Mouse (Mus musculus): ENCODE results near the gene 1700028P14Rik. TPM values are rescaled to one million over a fixed set of nuclear protein-coding genes. Genes with fewer than 3 reads are reported as not detected.

1700028P14Rik gene
- total and polyA plus RNA-seq, 3 experiments = not detected

- H3K4me1 ChIP-seq (ENCODE audit: control insufficient read depth in 1 of 2, insufficient read depth in 2 of 2, low read length in 2 of 2) = no peaks in the 10 kb centered on the region
- H3K9me3 ChIP-seq (replicated peaks; ENCODE audit: insufficient read depth, low read length) = no peaks in the 10 kb centered on the region
- no peaks in the 10 kb centered on the region; a peak in 1 of 4 replicates for H3K27me3 ChIP-seq (ENCODE audit: control insufficient read depth in 1 of 2, insufficient read depth in 2 of 2, low read length in 2 of 2)
- no peak for DNase-seq (ENCODE audit: low read depth, low spot score)
- H3K36me3 ChIP-seq (ENCODE audit: control insufficient read depth in 1 of 2, insufficient read depth in 2 of 2, low read length in 2 of 2) = no peaks in the 10 kb centered on the region
- no peak overlapping the region for H3K27ac ChIP-seq (ENCODE audit: control insufficient read depth, low read depth, low read length)
- H3K79me2 ChIP-seq (ENCODE audit: control insufficient read depth, insufficient read depth, low read length, poor library complexity) = no peaks in the 10 kb centered on the region
- H3K4me3 ChIP-seq (ENCODE audit: control insufficient read depth in 1 of 2, insufficient read depth in 1 of 2, low read depth in 2 of 2, low read length in 2 of 2) = no peak overlapping the region
- no peak overlapping the region for H3K9ac ChIP-seq (ENCODE audit: control insufficient read depth, low read depth, low read length, poor library complexity, severe bottlenecking)
- TF ChIP-seq E2F4 (IDR thresholded peaks at IDR 0.05; ENCODE audit: borderline replicate concordance, low read depth, low read length) (no peak), MXI1 (IDR thresholded peaks at IDR 0.05; ENCODE audit: low read depth, low read length) (no peak), SMC3 (IDR thresholded peaks at IDR 0.05; ENCODE audit: low read depth, low read length) (no peak), UBTF (IDR thresholded peaks at IDR 0.05; ENCODE audit: borderline replicate concordance, insufficient read depth, low read depth, low read length) (no peak), EP300 (IDR thresholded peaks at IDR 0.05; ENCODE audit: low read depth in 1 of 2, low read length in 2 of 2) (no peak), MYC (IDR thresholded peaks at IDR 0.05; ENCODE audit: low read depth, low read length) (no peak), POLR2AphosphoS2 (IDR thresholded peaks at IDR 0.05; ENCODE audit: low read length) (no peak), TBP (IDR thresholded peaks at IDR 0.05; ENCODE audit: low read depth, low read length) (no peak), POLR2A (IDR thresholded peaks at IDR 0.05; ENCODE audit: control insufficient read depth in 1 of 2, insufficient read depth in 1 of 2, low read depth in 1 of 2, low read length in 2 of 2, poor library complexity in 1 of 2) (no peak)
These were observed 132.0 kb downstream of the 1700028P14Rik start for GRCm38 (mm10) chr19:23520629-23521028.

- Histone ChIP-seq H3K4me1 (ENCODE audit: control insufficient read depth in 1 of 2, insufficient read depth in 2 of 2, low read length in 2 of 2) (no peaks in the 10 kb centered on the region), H3K9me3 (replicated peaks; ENCODE audit: insufficient read depth, low read length) (no peaks in the 10 kb centered on the region), H3K36me3 (ENCODE audit: control insufficient read depth in 1 of 2, insufficient read depth in 2 of 2, low read length in 2 of 2) (no peaks in the 10 kb centered on the region), H3K27ac (ENCODE audit: control insufficient read depth, low read depth, low read length) (no peak overlapping the region), H3K9ac (ENCODE audit: control insufficient read depth, low read depth, low read length, poor library complexity, severe bottlenecking) (no peak overlapping the region), H3K4me3 (ENCODE audit: control insufficient read depth in 1 of 2, insufficient read depth in 1 of 2, low read depth in 2 of 2, low read length in 2 of 2) (no peak overlapping the region), H3K79me2 (ENCODE audit: control insufficient read depth, insufficient read depth, low read length, poor library complexity) (no peaks in the 10 kb centered on the region), H3K27me3 (ENCODE audit: control insufficient read depth in 1 of 2, insufficient read depth in 2 of 2, low read length in 2 of 2) (no peaks in the 10 kb centered on the region; a peak in 1 of 4 replicates)
- no peak for DNase-seq (ENCODE audit: low read depth, low spot score)
- TF ChIP-seq E2F4 (IDR thresholded peaks at IDR 0.05; ENCODE audit: borderline replicate concordance, low read depth, low read length) (no peak), JUND (IDR thresholded peaks at IDR 0.05; ENCODE audit: low read depth, low read length) (no peak), CHD2 (IDR thresholded peaks at IDR 0.05; ENCODE audit: low read length) (no peak), ELF1 (IDR thresholded peaks at IDR 0.05; ENCODE audit: low read depth, low read length) (no peak), SMC3 (IDR thresholded peaks at IDR 0.05; ENCODE audit: low read depth, low read length) (no peak), TAL1 (IDR thresholded peaks at IDR 0.05; ENCODE audit: low read length) (no peak), HCFC1 (IDR thresholded peaks at IDR 0.05; ENCODE audit: low read depth, low read length) (no peak), GATA1 (IDR thresholded peaks at IDR 0.05; ENCODE audit: low read depth, low read length) (no peak), ZC3H11A (IDR thresholded peaks at IDR 0.05; ENCODE audit: low read depth, low read length) (no peak), MAFK (IDR thresholded peaks at IDR 0.05; ENCODE audit: borderline replicate concordance, low read depth, low read length) (no peak), RAD21 (IDR thresholded peaks at IDR 0.05; ENCODE audit: low read depth, low read length) (no peak), MYB (IDR thresholded peaks at IDR 0.05; ENCODE audit: low read depth, low read length) (no peak)
These were observed 134.1 kb downstream of the 1700028P14Rik start for GRCm38 (mm10) chr19:23518477-23518876.

All from MEL (cell line).